Mouse (Mus musculus): Measurements from ENCODE around the gene Abcc2.

GRCm38 (mm10) chr19:43850026-43850425 lies 68.0 kb downstream of the Abcc2 start:
- TF ChIP-seq CTCF (IDR thresholded peaks at IDR 0.05; ENCODE audit: low read depth) (no peak), EP300 (IDR thresholded peaks at IDR 0.05; ENCODE audit: low read depth) (no peak)

Measured in liver, embryonic 14.5 days (tissue).